In genomic region chr4:150405786-150406185, GRCm38 (mm10) we compare ENCODE assay signal across 13 mouse cellular contexts.
A peak's percentile ranks its signal among the peaks of the same experiment; 100 is the strongest.
DNase-seq lines count a peak whose midpoint lies in the region; ATAC-seq and TF ChIP-seq lines count a peak whose summit lies in the region.
"Had no signal": no experiment of that assay in that cellular context is flagged by ENCODE, and none has a peak within 500 bp of the region (broad histone marks: within the 10 kb centered on the region; RNA-seq: fewer than 3 reads in every experiment).

No protein-coding gene starts in this region.

- intact Hi-C loops in gastrocnemius, adult 2 months (cut with DNase I) = loop anchor here (5.0 kb wide), 1 partner anchor 47 kb away; no protein-coding TSS in a partner anchor

- no peak overlapping the region for H3K4me2 ChIP-seq in hindbrain, embryonic 15.5 days
- H3K4me2 ChIP-seq in hindbrain, embryonic 12.5 days (replicated peaks) = no peak overlapping the region
- H3K4me2 ChIP-seq: limb, embryonic 12.5 days; midbrain, embryonic 12.5 days had no signal

- DNase-seq in gastrocnemius, adult 2 months = no peak
- no peak for DNase-seq in adrenal gland, postnatal 25 days
- DNase-seq: kidney, postnatal 14 days; layer of hippocampus, postnatal 36 days; lung, postnatal 10 days; right cerebral cortex, postnatal 14 days had no signal

- H3K36me3 ChIP-seq in hindbrain, embryonic 15.5 days = 0 out of 2 replicates have a peak, but pooled peaks cover 3% of the 10 kb centered on the region
- H3K36me3 ChIP-seq in hindbrain, embryonic 12.5 days = peaks cover 15% of the 10 kb centered on the region
- H3K36me3 ChIP-seq in E14TG2a.4 (ENCODE audit: insufficient read depth, low read length) = peaks cover 39% of the 10 kb centered on the region

- ATAC-seq in hindbrain, embryonic 15.5 days (ENCODE audit: low FRiP score, low read depth) = no peak
- ATAC-seq in hindbrain, embryonic 12.5 days (ENCODE audit: low FRiP score) = no peak
- peak; percentile 44 to 53; a peak in 2 of 4 replicates for ATAC-seq in hematopoietic stem cell, adult 5-6 weeks (replicated peaks in 1 of 2; ENCODE audit: insufficient read depth in 1 of 2, low FRiP score in 2 of 2, low TSS enrichment in 1 of 2, low read depth in 1 of 2, poor library complexity in 2 of 2, severe bottlenecking in 2 of 2)

- 0 out of 2 replicates have a peak overlapping the region, but pooled peaks have one; percentile 36 for H3K27ac ChIP-seq in hindbrain, embryonic 15.5 days (replicated peaks)
- no peak overlapping the region for H3K27ac ChIP-seq in hindbrain, embryonic 12.5 days
- H3K27ac ChIP-seq in olfactory bulb, adult 2 months (ENCODE audit: insufficient read depth, low read depth, low read length) = peak overlapping the region; percentile 30; the same call in 1 of the 2 replicates
- no peak overlapping the region for H3K27ac ChIP-seq in gastrocnemius, adult 2 months

- no peaks in the 10 kb centered on the region for H3K9me3 ChIP-seq in hindbrain, embryonic 15.5 days
- no peaks in the 10 kb centered on the region for H3K9me3 ChIP-seq in hindbrain, embryonic 12.5 days (replicated peaks)
- no peaks in the 10 kb centered on the region for H3K9me3 ChIP-seq in E14TG2a.4 (ENCODE audit: low read length)
- H3K9me3 ChIP-seq: limb, embryonic 12.5 days; midbrain, embryonic 12.5 days had no signal

- WGBS in hindbrain, embryonic 15.5 days = 52% methylated on average over 5 of the region's 5 CpGs
- WGBS in hindbrain, embryonic 12.5 days = 68% methylated on average over 5 of the region's 5 CpGs
- WGBS in olfactory bulb, adult 2 months = 58% methylated on average over 5 of the region's 5 CpGs

- no peaks in the 10 kb centered on the region for H3K27me3 ChIP-seq in hindbrain, embryonic 15.5 days
- no peaks in the 10 kb centered on the region for H3K27me3 ChIP-seq in hindbrain, embryonic 12.5 days
- H3K27me3 ChIP-seq in E14TG2a.4 (ENCODE audit: insufficient read depth, low read length) = no peaks in the 10 kb centered on the region
- H3K27me3 ChIP-seq: limb, embryonic 12.5 days; midbrain, embryonic 12.5 days had no signal

- TF ChIP-seq POLR2A in olfactory bulb, adult 2 months (IDR thresholded peaks at IDR 0.05; ENCODE audit: insufficient read depth, low read depth, low read length) = no peak

- no peak overlapping the region for H3K4me3 ChIP-seq in hindbrain, embryonic 15.5 days
- no peak overlapping the region for H3K4me3 ChIP-seq in hindbrain, embryonic 12.5 days
- H3K4me3 ChIP-seq in E14TG2a.4 (replicated peaks; ENCODE audit: low read length) = 0 out of 2 replicates have a peak overlapping the region, but pooled peaks have one; percentile 3
- H3K4me3 ChIP-seq in olfactory bulb, adult 2 months (ENCODE audit: insufficient read depth, low read depth, low read length) = no peak overlapping the region
- no peak overlapping the region for H3K4me3 ChIP-seq in gastrocnemius, adult 2 months
- H3K4me3 ChIP-seq: limb, embryonic 12.5 days; midbrain, embryonic 12.5 days had no signal

- no peak overlapping the region for H3K9ac ChIP-seq in hindbrain, embryonic 15.5 days
- no peak overlapping the region for H3K9ac ChIP-seq in hindbrain, embryonic 12.5 days
- H3K9ac ChIP-seq: limb, embryonic 12.5 days; midbrain, embryonic 12.5 days had no signal

- H3K4me1 ChIP-seq in hindbrain, embryonic 15.5 days (replicated peaks) = peaks cover 60% of the 10 kb centered on the region
- peaks cover 43% of the 10 kb centered on the region for H3K4me1 ChIP-seq in hindbrain, embryonic 12.5 days
- H3K4me1 ChIP-seq in E14TG2a.4 (replicated peaks; ENCODE audit: low read depth, low read length) = peaks cover 50% of the 10 kb centered on the region
- peaks cover 29% of the 10 kb centered on the region for H3K4me1 ChIP-seq in olfactory bulb, adult 2 months (ENCODE audit: control insufficient read depth, insufficient read depth, low read length)

- no peak for TF ChIP-seq CTCF in E14TG2a.4 (conservative IDR thresholded peaks at IDR 0.05; ENCODE audit: low read length)
- no peak for TF ChIP-seq CTCF in olfactory bulb, adult 2 months (IDR thresholded peaks at IDR 0.05; ENCODE audit: insufficient read depth, low read depth, low read length)
- no peak for TF ChIP-seq CTCF in gastrocnemius, adult 2 months (IDR thresholded peaks at IDR 0.05)

Comparison
In these comparisons a context has a peak if more than half of its experiments do, and no peak if none do; other contexts are left out.
1. H3K27ac ChIP-seq: peak in hindbrain, embryonic 15.5 days (single experiment) and olfactory bulb, adult 2 months (single experiment); none in hindbrain, embryonic 12.5 days (single experiment) and gastrocnemius, adult 2 months (single experiment).
2. ATAC-seq: peak in hematopoietic stem cell, adult 5-6 weeks (2 of 2); none in hindbrain, embryonic 15.5 days (single experiment) and hindbrain, embryonic 12.5 days (single experiment).